Mouse (Mus musculus) heart, embryonic 14.5 days (tissue): ENCODE results near the gene Gm30191. TPM values are rescaled to one million over a fixed set of nuclear protein-coding genes. Genes with fewer than 3 reads are reported as not detected.
"Not testable (repeated sequence)": the region's sequence is repeated elsewhere in the genome, so short reads cannot be mapped to it uniquely, and the experiment has no call there.

Experiments
- ATAC-seq: fragments of 200-750 bp; cut with Nextera tagmentation; 2 replicates; pipeline ENCODE4 v1.8.0; 2017; ENCODE audit warnings: low read depth, moderate TSS enrichment; ENCODE audit not compliant: insufficient number of reproducible peaks, insufficient read depth, low FRiP score
- H3K27ac ChIP-seq, 2 experiments: fragments of 200-500 bp in 1 of 2; fragments of 300-500 bp in 1 of 2; sonication (generic) in 1 of 2; replicated peaks in 1 of 2; 2 replicates each; pipeline ENCODE4 v1.5.1; 2012 to 2014; ENCODE audit warnings: low read depth in 2 of 2, low read length in 2 of 2, control low read depth in 1 of 2, mild to moderate bottlenecking in 1 of 2, mixed read lengths in 1 of 2; ENCODE audit not compliant: control insufficient read depth in 1 of 2, insufficient read depth in 1 of 2
- H3K27me3 ChIP-seq: fragments of 300-500 bp; sonication (generic); 2 replicates; pipeline ENCODE4 v1.6.1; 2014; ENCODE audit warnings: mild to moderate bottlenecking, low read length, control low read depth; ENCODE audit not compliant: control insufficient read depth, insufficient read depth
- H3K36me3 ChIP-seq: fragments of 300-500 bp; sonication (generic); 2 replicates; pipeline ENCODE4 v1.6.1; 2014; ENCODE audit warnings: mild to moderate bottlenecking, control low read depth, low read length, mixed read lengths; ENCODE audit not compliant: control insufficient read depth, insufficient read depth
- H3K4me1 ChIP-seq, 2 experiments: fragments of 200-500 bp in 1 of 2; fragments of 300-500 bp in 1 of 2; sonication (generic) in 1 of 2; 2 replicates each; pipeline ENCODE4 v1.6.1; 2012 to 2014; ENCODE audit warnings: low read length in 2 of 2, control low read depth in 1 of 2, mixed read lengths in 1 of 2; ENCODE audit not compliant: control insufficient read depth in 2 of 2, insufficient read depth in 2 of 2
- H3K4me2 ChIP-seq: fragments of 300-500 bp; sonication (generic); 2 replicates; pipeline ENCODE4 v1.6.1; 2014; ENCODE audit warnings: mild to moderate bottlenecking, low read length
- H3K4me3 ChIP-seq, 2 experiments: fragments of 200-500 bp in 1 of 2; fragments of 300-500 bp in 1 of 2; sonication (generic) in 1 of 2; 2 replicates each; pipeline ENCODE4 v1.5.1; 2012 to 2014; ENCODE audit warnings: low read length in 2 of 2, mild to moderate bottlenecking in 2 of 2, control low read depth in 1 of 2, low read depth in 1 of 2, moderate library complexity in 1 of 2; ENCODE audit not compliant: control insufficient read depth in 1 of 2, insufficient read depth in 1 of 2
- H3K9ac ChIP-seq: fragments of 300-500 bp; sonication (generic); 2 replicates; pipeline ENCODE4 v1.6.1; 2014; ENCODE audit warnings: mild to moderate bottlenecking, low read length
- H3K9me3 ChIP-seq: fragments of 300-500 bp; sonication (generic); 2 replicates; pipeline ENCODE4 v1.6.1; 2016; ENCODE audit warnings: low read length, control low read depth; ENCODE audit not compliant: control insufficient read depth
- WGBS: fragments of 180-500 bp; shearing (Covaris S2); extraction: QIAGEN DNeasy Blood & Tissue Kit; methylation state at CpG from one replicate; pipeline ENCODE4 v1.1.7; 2014; 5-methylcytosine and 5-hydroxymethylcytosine counted together
- polyA plus RNA-seq: library from polyadenylated mRNA; unstranded; fragments of >200 nt; fragmentation: Nextera tagmentation; extraction: Ambion mirVana; gene quantifications from 2 replicates; pipeline ENCODE4 v1.2.1, GENCODE M21; 2014

Gene Gm30191
- polyA plus RNA-seq, 1 experiment from 2014 or later: not detected

- no peak overlapping the region for H3K9ac ChIP-seq
- no peaks in the 10 kb centered on the region for H3K27me3 ChIP-seq
- no peaks in the 10 kb centered on the region for H3K9me3 ChIP-seq
- H3K36me3 ChIP-seq: no peaks in the 10 kb centered on the region
- H3K4me2 ChIP-seq: 0 out of 2 replicates have a peak overlapping the region, but pooled peaks have one; percentile 58
- H3K27ac ChIP-seq: peak overlapping the region; percentile 28 to 97; a peak in 2 of 4 replicates
- peaks cover 7 to 46% of the 10 kb centered on the region in 2 experiments for H3K4me1 ChIP-seq
- ATAC-seq: no peak
- no peak overlapping the region for H3K4me3 ChIP-seq
- 21% methylated on average over 7 of the region's 7 CpGs for WGBS
Observed at GRCm38 (mm10) chr4:134292067-134292466, 45.3 kb downstream of the Gm30191 start.

GRCm38 (mm10) chr4:134293061-134293691 is 46.4 kb downstream of the Gm30191 start:
- peak overlapping the region; percentile 58 for H3K4me2 ChIP-seq
- no peak for ATAC-seq
- no peaks in the 10 kb centered on the region for H3K27me3 ChIP-seq
- peaks cover 7 to 45% of the 10 kb centered on the region in 2 experiments for H3K4me1 ChIP-seq
- peak overlapping the region; percentile 63 to 97 for H3K27ac ChIP-seq
- WGBS: 28% methylated on average over 18 of the region's 18 CpGs
- H3K9ac ChIP-seq: peak overlapping the region; percentile 35; the same call in 1 of the 2 replicates
- no peaks in the 10 kb centered on the region for H3K36me3 ChIP-seq
- peak overlapping the region in 1 of 2 experiments; percentile 16 for H3K4me3 ChIP-seq
- no peaks in the 10 kb centered on the region for H3K9me3 ChIP-seq

- peak overlapping the region; percentile 78 to 97 for H3K27ac ChIP-seq
- H3K4me3 ChIP-seq: peak overlapping the region; percentile 2 to 22; a peak in 3 of 4 replicates
- no peaks in the 10 kb centered on the region for H3K27me3 ChIP-seq
- H3K4me1 ChIP-seq: peaks cover 10 to 42% of the 10 kb centered on the region in 2 experiments
- H3K9me3 ChIP-seq: no peaks in the 10 kb centered on the region
- peak overlapping the region; percentile 58 for H3K4me2 ChIP-seq
- peak overlapping the region; percentile 64 for H3K9ac ChIP-seq
- ATAC-seq: peak; percentile 92
- 20% methylated on average over 9 of the region's 9 CpGs for WGBS
- H3K36me3 ChIP-seq: no peaks in the 10 kb centered on the region
Observed at GRCm38 (mm10) chr4:134293692-134294163, 47.0 kb downstream of the Gm30191 start.

- not testable (repeated sequence) for H3K9ac ChIP-seq, H3K27me3 ChIP-seq, H3K4me3 ChIP-seq, H3K36me3 ChIP-seq, H3K4me2 ChIP-seq, H3K9me3 ChIP-seq, ATAC-seq, H3K27ac ChIP-seq
- 87% methylated on average over 4 of the region's 4 CpGs for WGBS
- H3K4me1 ChIP-seq: peaks cover 27 to 60% of the 10 kb centered on the region in 2 experiments
Observed at GRCm38 (mm10) chr4:134296096-134296495, 49.4 kb downstream of the Gm30191 start.

GRCm38 (mm10) chr4:134296523-134296922 is 49.8 kb downstream of the Gm30191 start:
- Histone ChIP-seq H3K4me1 (peaks cover 27 to 61% of the 10 kb centered on the region in 2 experiments), H3K36me3 (no peaks in the 10 kb centered on the region), H3K4me2 (no peak overlapping the region), H3K9ac (no peak overlapping the region), H3K4me3 (no peak overlapping the region), H3K27ac (no peak overlapping the region), H3K9me3 (no peaks in the 10 kb centered on the region), H3K27me3 (no peaks in the 10 kb centered on the region)
- ATAC-seq: no peak
- 92% methylated on average over 4 of the region's 4 CpGs for WGBS

- ATAC-seq: no peak
- Histone ChIP-seq H3K36me3 (no peaks in the 10 kb centered on the region), H3K4me3 (no peak overlapping the region), H3K4me2 (no peak overlapping the region), H3K27me3 (no peaks in the 10 kb centered on the region), H3K9ac (no peak overlapping the region), H3K27ac (no peak overlapping the region), H3K9me3 (no peaks in the 10 kb centered on the region), H3K4me1 (peaks cover 31 to 61% of the 10 kb centered on the region in 2 experiments)
- 90% methylated on average over 8 of the region's 8 CpGs for WGBS
Observed at GRCm38 (mm10) chr4:134297369-134297768, 50.6 kb downstream of the Gm30191 start.

- Histone ChIP-seq H3K4me2 (peak overlapping the region; percentile 50), H3K36me3 (no peaks in the 10 kb centered on the region), H3K4me1 (peaks cover 25 to 52% of the 10 kb centered on the region in 2 experiments), H3K27me3 (no peaks in the 10 kb centered on the region), H3K9ac (peak overlapping the region; percentile 47), H3K4me3 (no peak overlapping the region), H3K27ac (peak overlapping the region; percentile 73 to 88), H3K9me3 (no peaks in the 10 kb centered on the region)
- ATAC-seq: peak; percentile 29; the same call in 1 of the 2 replicates
- WGBS: 65% methylated on average over 19 of the region's 19 CpGs
Observed at GRCm38 (mm10) chr4:134298626-134299497, 52.1 kb downstream of the Gm30191 start.
